28 mouse cellular contexts compared by ENCODE assay signal in genomic region chr11:115289885-115290284, GRCm38 (mm10). TPM values are rescaled to one million over a fixed set of nuclear protein-coding genes. Genes with fewer than 3 reads are reported as not detected.
A peak's percentile ranks its signal among the peaks of the same experiment; 100 is the strongest.
DNase-seq lines count a peak whose midpoint lies in the region; ATAC-seq and TF ChIP-seq lines count a peak whose summit lies in the region.
"Had no signal": no experiment of that assay in that cellular context is flagged by ENCODE, and none has a peak within 500 bp of the region (broad histone marks: within the 10 kb centered on the region; RNA-seq: fewer than 3 reads in every experiment).

No protein-coding gene starts in this region.

- H3K9me3 ChIP-seq in hindbrain, postnatal 0 days (ENCODE audit: low read length), result no peaks in the 10 kb centered on the region
- H3K9me3 ChIP-seq in hindbrain, embryonic 10.5 days, result no peaks in the 10 kb centered on the region
- H3K9me3 ChIP-seq: embryonic facial prominence, embryonic 15.5 days; G1E; heart, embryonic 13.5 days; hindbrain, embryonic 15.5 days; midbrain, embryonic 12.5 days had no signal

- H3K4me1 ChIP-seq in hindbrain, postnatal 0 days (ENCODE audit: insufficient read depth, low read length), result no peaks in the 10 kb centered on the region
- peaks cover 21% of the 10 kb centered on the region; the same call in 1 of the 2 replicates for H3K4me1 ChIP-seq in hindbrain, embryonic 10.5 days (replicated peaks)
- H3K4me1 ChIP-seq: embryonic facial prominence, embryonic 15.5 days had no signal

- H3K4me2 ChIP-seq in hindbrain, postnatal 0 days (ENCODE audit: low read depth, low read length), result no peak overlapping the region
- H3K4me2 ChIP-seq: embryonic facial prominence, embryonic 15.5 days; heart, embryonic 13.5 days; hindbrain, embryonic 15.5 days; midbrain, embryonic 12.5 days had no signal

- H3K27me3 ChIP-seq in hindbrain, postnatal 0 days (ENCODE audit: insufficient read depth, low read length), result no peaks in the 10 kb centered on the region
- H3K27me3 ChIP-seq in hindbrain, embryonic 10.5 days (ENCODE audit: insufficient read depth, poor library complexity, severe bottlenecking), result no peaks in the 10 kb centered on the region
- H3K27me3 ChIP-seq: embryonic facial prominence, embryonic 15.5 days; heart, embryonic 13.5 days; hindbrain, embryonic 15.5 days; midbrain, embryonic 12.5 days had no signal

- H3K9ac ChIP-seq in hindbrain, postnatal 0 days (replicated peaks; ENCODE audit: low read length), result no peak overlapping the region
- H3K9ac ChIP-seq: embryonic facial prominence, embryonic 15.5 days; forebrain, postnatal 0 days; heart, embryonic 13.5 days; hindbrain, embryonic 15.5 days; midbrain, embryonic 12.5 days had no signal

- ATAC-seq in hindbrain, postnatal 0 days, result no peak
- ATAC-seq: activated CD4-positive, CD25-positive, alpha-beta regulatory T cell, adult 4 months; forebrain, postnatal 0 days; intestine, embryonic 16.5 days had no signal

- 78% methylated on average over 8 of the region's 8 CpGs for WGBS in hindbrain, postnatal 0 days
- 84% methylated on average over 8 of the region's 8 CpGs for WGBS in hindbrain, embryonic 10.5 days

- H3K4me3 ChIP-seq in hindbrain, postnatal 0 days (ENCODE audit: low read length), result no peak overlapping the region
- no peak overlapping the region for H3K4me3 ChIP-seq in hindbrain, embryonic 10.5 days
- H3K4me3 ChIP-seq: embryonic facial prominence, embryonic 15.5 days; heart, embryonic 13.5 days; hindbrain, embryonic 15.5 days; left cerebral cortex, adult 2 months; midbrain, embryonic 12.5 days had no signal

- H3K36me3 ChIP-seq in hindbrain, postnatal 0 days (ENCODE audit: insufficient read depth, low read length), result no peaks in the 10 kb centered on the region
- H3K36me3 ChIP-seq in hindbrain, embryonic 10.5 days, result no peaks in the 10 kb centered on the region
- H3K36me3 ChIP-seq: embryonic facial prominence, embryonic 15.5 days; G1E; heart, embryonic 13.5 days; hindbrain, embryonic 15.5 days; midbrain, embryonic 12.5 days had no signal

- H3K27ac ChIP-seq in hindbrain, postnatal 0 days, result 0 out of 2 replicates have a peak overlapping the region, but pooled peaks have one; percentile 41
- no peak overlapping the region for H3K27ac ChIP-seq in hindbrain, embryonic 10.5 days
- H3K27ac ChIP-seq: embryonic facial prominence, embryonic 15.5 days; hindbrain, embryonic 15.5 days; left cerebral cortex, adult 2 months; midbrain, embryonic 12.5 days had no signal

- no peak for TF ChIP-seq CTCF in hindbrain, postnatal 0 days (IDR thresholded peaks at IDR 0.05; ENCODE audit: low read depth)

- peak; percentile 41 for DNase-seq in cerebellum, adult 11-12 months
- DNase-seq in cerebellum, adult 9-10 months, result no peak
- DNase-seq in hindbrain, postnatal 0 days (ENCODE audit: low spot score), result no peak
- DNase-seq in hindbrain, embryonic 10.5 days (ENCODE audit: low spot score), result no peak
- DNase-seq in kidney, postnatal 4 days, result peak; percentile 34 to 52
- no peak for DNase-seq in kidney, adult 11 months
- DNase-seq in testis, postnatal 10 days (ENCODE audit: low spot score), result peak; percentile 72
- no peak for DNase-seq in testis, postnatal 14 days (ENCODE audit: low spot score)
- DNase-seq: adrenal gland, postnatal 25 days; forebrain, postnatal 0 days; heart, postnatal 36 days; left cerebral cortex, postnatal 4 days; liver; lung, adult 18-20 months; right cerebral cortex, adult 18-20 months; thymus, postnatal 36 days had no signal

RNA-seq across cellular contexts. Expression of gene Fads6, which starts 7.6 kb away (rescaled TPM):
- 8.3 and 10.8 TPM in 2 replicates for total RNA-seq in hindbrain, postnatal 0 days (2014; rRNA removed)
- polyA plus RNA-seq in hindbrain, postnatal 0 days (2015; fragmentation: Nextera tagmentation; extraction: Ambion mirVana), result 1.8 and 1.9 TPM in 2 replicates
- 0.27 and 0.47 TPM in 2 replicates for polyA plus RNA-seq in hindbrain, embryonic 10.5 days (2016; fragmentation: Nextera tagmentation; extraction: Ambion mirVana)
- polyA plus RNA-seq: G1E had no signal

RNA-seq across cellular contexts. Expression of gene Fdxr, which starts 13.0 kb away (rescaled TPM):
- 20.0 and 22.6 TPM in 2 replicates for total RNA-seq in hindbrain, postnatal 0 days (2014; rRNA removed)
- polyA plus RNA-seq in hindbrain, postnatal 0 days (2015; fragmentation: Nextera tagmentation; extraction: Ambion mirVana), result 15.0 and 16.4 TPM in 2 replicates
- 17.7 TPM in 2 replicates for polyA plus RNA-seq in hindbrain, embryonic 10.5 days (2016; fragmentation: Nextera tagmentation; extraction: Ambion mirVana)

RNA-seq across cellular contexts. Expression of gene Otop2, which starts 17.1 kb away (rescaled TPM):
- total RNA-seq in hindbrain, postnatal 0 days (2014; rRNA removed), result 0.36 and 0.99 TPM in 2 replicates
- polyA plus RNA-seq in hindbrain, postnatal 0 days (2015; fragmentation: Nextera tagmentation; extraction: Ambion mirVana), result 0.20 and 0.34 TPM in 2 replicates
- polyA plus RNA-seq in hindbrain, embryonic 10.5 days (2016; fragmentation: Nextera tagmentation; extraction: Ambion mirVana), result not detected in 2 replicates
- total RNA-seq: adrenal gland, postnatal 25 days; forebrain, postnatal 0 days; G1E; heart, postnatal 36 days; left cerebral cortex, postnatal 4 days; megakaryocyte progenitor cell, adult 5-6 weeks; monocyte, adult 5-6 weeks had no signal
- polyA plus RNA-seq: activated CD4-positive, CD25-positive, alpha-beta regulatory T cell, adult 4 months; G1E; gonadal fat pad, adult 2 months; heart, embryonic 13.5 days; midbrain, embryonic 12.5 days; neural tube, embryonic 11.5 days had no signal

RNA-seq across cellular contexts. Expression of gene Grin2c, which starts 22.8 kb away (rescaled TPM):
- total RNA-seq in hindbrain, postnatal 0 days (2014; rRNA removed), result 6.9 and 7.1 TPM in 2 replicates
- 1.0 and 1.1 TPM in 2 replicates for polyA plus RNA-seq in hindbrain, postnatal 0 days (2015; fragmentation: Nextera tagmentation; extraction: Ambion mirVana)
- 0.14 and 0.18 TPM in 2 replicates for polyA plus RNA-seq in hindbrain, embryonic 10.5 days (2016; fragmentation: Nextera tagmentation; extraction: Ambion mirVana)
- total RNA-seq: megakaryocyte progenitor cell, adult 5-6 weeks; monocyte, adult 5-6 weeks had no signal
- polyA plus RNA-seq: activated CD4-positive, CD25-positive, alpha-beta regulatory T cell, adult 4 months; embryonic facial prominence, embryonic 15.5 days; G1E; gonadal fat pad, adult 2 months; heart, embryonic 13.5 days had no signal

RNA-seq across cellular contexts. Expression of gene Ush1g, which starts 32.0 kb away (rescaled TPM):
- total RNA-seq in hindbrain, postnatal 0 days (2014; rRNA removed), result 0.37 and 0.47 TPM in 2 replicates
- 0.10 and 0.13 TPM in 2 replicates for polyA plus RNA-seq in hindbrain, postnatal 0 days (2015; fragmentation: Nextera tagmentation; extraction: Ambion mirVana)
- 0.10 TPM in 1 of 2 replicates, not detected in the other for polyA plus RNA-seq in hindbrain, embryonic 10.5 days (2016; fragmentation: Nextera tagmentation; extraction: Ambion mirVana)
- total RNA-seq: megakaryocyte progenitor cell, adult 5-6 weeks; monocyte, adult 5-6 weeks had no signal
- polyA plus RNA-seq: activated CD4-positive, CD25-positive, alpha-beta regulatory T cell, adult 4 months; G1E; gonadal fat pad, adult 2 months; neural tube, embryonic 11.5 days had no signal

Comparison
In these comparisons a context has a peak if more than half of its experiments do, and no peak if none do; other contexts are left out.
1. DNase-seq: peak in cerebellum, adult 11-12 months (single experiment), kidney, postnatal 4 days (2 of 2) and testis, postnatal 10 days (single experiment); none in cerebellum, adult 9-10 months (single experiment), hindbrain, postnatal 0 days (single experiment), hindbrain, embryonic 10.5 days (single experiment), kidney, adult 11 months (single experiment) and testis, postnatal 14 days (single experiment).